Mouse (Mus musculus) neural tube, embryonic 14.5 days (tissue): ENCODE measurements at regions not wholly inside any gene's neighbourhood (a gene's known extent, or its start where the extent isn't known, plus 50 kb on each side); places are given as distances from the start of the nearest gene placed in this dataset.

ENCODE experiments used
- ATAC-seq: fragments of 200-750 bp; cut with Nextera tagmentation; 2 replicates; pipeline ENCODE4 v1.8.0; 2017; ENCODE audit warnings: low read depth, mild to moderate bottlenecking, moderate TSS enrichment, moderate library complexity
- H3K27ac ChIP-seq: fragments of 300-500 bp; sonication (generic); 2 replicates; pipeline ENCODE4 v1.5.1; 2014; ENCODE audit warnings: low read depth, mild to moderate bottlenecking, control low read depth, low read length, moderate library complexity, mixed read lengths
- H3K27me3 ChIP-seq: fragments of 300-500 bp; sonication (generic); 2 replicates; pipeline ENCODE4 v1.6.1; 2014; ENCODE audit warnings: low read length; ENCODE audit not compliant: control insufficient read depth, insufficient read depth
- H3K36me3 ChIP-seq: fragments of 300-500 bp; sonication (generic); 2 replicates; pipeline ENCODE4 v1.6.1; 2014; ENCODE audit warnings: low read length, mixed read lengths; ENCODE audit not compliant: control insufficient read depth, insufficient read depth
- H3K4me1 ChIP-seq: fragments of 300-500 bp; sonication (generic); 2 replicates; pipeline ENCODE4 v1.6.1; 2014; ENCODE audit warnings: low read length; ENCODE audit not compliant: control insufficient read depth, insufficient read depth
- H3K4me2 ChIP-seq: fragments of 300-500 bp; sonication (generic); 2 replicates; pipeline ENCODE4 v1.6.1; 2014; ENCODE audit warnings: mild to moderate bottlenecking, low read depth, low read length, control low read depth
- H3K4me3 ChIP-seq: fragments of 300-500 bp; sonication (generic); 2 replicates; pipeline ENCODE4 v1.5.1; 2014; ENCODE audit warnings: low read depth, low read length, control low read depth, mixed read lengths
- H3K9ac ChIP-seq: fragments of 300-500 bp; sonication (generic); replicated peaks from 2 replicates; pipeline ENCODE4 v1.6.1; 2014; ENCODE audit warnings: low read depth, mild to moderate bottlenecking, control low read depth, low read length, mixed read lengths
- H3K9me3 ChIP-seq: fragments of 300-500 bp; sonication (generic); 2 replicates; pipeline ENCODE4 v1.6.1; 2016; ENCODE audit warnings: low read length; ENCODE audit not compliant: control insufficient read depth
- whole genome bisulfite sequencing: fragments of 180-500 bp; shearing (Covaris S2); extraction: QIAGEN DNeasy Blood & Tissue Kit; methylation state at CpG from one replicate; pipeline ENCODE4 v1.1.7; 2014; 5-methylcytosine and 5-hydroxymethylcytosine counted together

- H3K27ac ChIP-seq: no peak overlapping the region
- H3K4me1 ChIP-seq: no peaks in the 10 kb centered on the region
- no peak overlapping the region for H3K9ac ChIP-seq
- 65% methylated on average over 10 of the region's 10 CpGs for WGBS
- no peaks in the 10 kb centered on the region for H3K9me3 ChIP-seq
- no peak overlapping the region for H3K4me2 ChIP-seq
- no peak overlapping the region for H3K4me3 ChIP-seq
- no peaks in the 10 kb centered on the region for H3K36me3 ChIP-seq
- no peaks in the 10 kb centered on the region for H3K27me3 ChIP-seq
- no peak for ATAC-seq
Observed at GRCm38 (mm10) chr8:125314221-125314984, 255.2 kb downstream of the Sipa1l2 start.

- H3K4me3 ChIP-seq: no peak overlapping the region
- H3K4me1 ChIP-seq: no peaks in the 10 kb centered on the region
- no peaks in the 10 kb centered on the region for H3K36me3 ChIP-seq
- no peak for ATAC-seq
- H3K27me3 ChIP-seq: peaks cover 2% of the 10 kb centered on the region; the same call in 1 of the 2 replicates
- H3K4me2 ChIP-seq: no peak overlapping the region
- WGBS: 64% methylated on average over 11 of the region's 11 CpGs
- no peak overlapping the region for H3K9ac ChIP-seq
- H3K27ac ChIP-seq: no peak overlapping the region
- no peaks in the 10 kb centered on the region for H3K9me3 ChIP-seq
Observed at GRCm38 (mm10) chr8:125311228-125312053, 257.4 kb downstream of the Disc1 start.
